Mouse (Mus musculus): ENCODE measurements around the gene Cdc16. TPM values are rescaled to one million over a fixed set of nuclear protein-coding genes. Genes with fewer than 3 reads are reported as not detected.

The Cdc16 gene
- total RNA-seq, 2 experiments from 2014 or later: 66.8 to 118 TPM

- ATAC-seq (replicated peaks; ENCODE audit: poor library complexity): no peak
Measured at GRCm38 (mm10) chr8:13797676-13798075, 40.2 kb downstream of the Cdc16 start.

DNA sequence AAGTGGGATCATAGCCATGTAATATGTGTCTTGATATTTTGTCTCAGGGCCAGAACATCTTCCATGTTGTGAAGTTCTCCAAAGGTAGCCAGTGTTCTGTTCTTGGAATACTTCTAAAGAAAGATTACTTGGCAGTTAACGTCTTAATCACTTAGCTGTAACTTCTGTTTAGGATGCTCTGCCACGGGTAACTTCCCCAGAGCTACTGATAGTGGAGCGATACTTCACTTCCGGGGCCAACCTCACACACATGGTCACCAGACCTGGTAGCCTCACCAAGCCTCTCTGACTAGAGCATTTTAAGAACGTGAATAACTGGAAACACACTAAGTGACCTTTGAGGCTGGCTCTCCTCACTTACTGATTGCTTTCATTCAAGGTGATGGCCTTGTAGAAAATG lies 42.1 kb downstream of the Cdc16 start:
- no peak for ATAC-seq (replicated peaks; ENCODE audit: poor library complexity)

- no peak for ATAC-seq (replicated peaks; ENCODE audit: poor library complexity)
Measured at GRCm38 (mm10) chr8:13828598-13829172, 71.2 kb downstream of the Cdc16 start.

Other genes with a start within 250 kb of the Cdc16 start
- 0.17 TPM in 1 of 2 replicates, not detected in the other for gene 1700029H14Rik, start 195.2 kb upstream of the Cdc16 start, total RNA-seq (2015)
- gene 1700029H14Rik, start 195.2 kb upstream of the Cdc16 start, total RNA-seq (2017): not detected in 2 replicates
- 24.1 and 36.8 TPM in 2 replicates for gene Rasa3, start 80.1 kb upstream of the Cdc16 start, total RNA-seq (2015)
- gene Rasa3, start 80.1 kb upstream of the Cdc16 start, total RNA-seq (2017): 49.3 and 51.3 TPM in 2 replicates
- gene Cfap97d2, start 51.8 kb upstream of the Cdc16 start, total RNA-seq (2015): not detected in 2 replicates
- not detected in 2 replicates for gene Cfap97d2, start 51.8 kb upstream of the Cdc16 start, total RNA-seq (2017)
- gene Upf3a, start 27.9 kb downstream of the Cdc16 start, total RNA-seq (2015): 17.4 and 24.1 TPM in 2 replicates
- gene Upf3a, start 27.9 kb downstream of the Cdc16 start, total RNA-seq (2017): 26.0 and 26.6 TPM in 2 replicates
- gene AF366264, start 80.7 kb downstream of the Cdc16 start, total RNA-seq (2015): not detected in 2 replicates
- not detected in 2 replicates for gene AF366264, start 80.7 kb downstream of the Cdc16 start, total RNA-seq (2017)
- gene Champ1, start 112.0 kb downstream of the Cdc16 start, total RNA-seq (2015): 22.8 and 28.8 TPM in 2 replicates
- 30.0 and 30.9 TPM in 2 replicates for gene Champ1, start 112.0 kb downstream of the Cdc16 start, total RNA-seq (2017)
- 10.3 and 19.9 TPM in 2 replicates for gene Coprs, start 132.6 kb downstream of the Cdc16 start, total RNA-seq (2015)
- gene Coprs, start 132.6 kb downstream of the Cdc16 start, total RNA-seq (2017): 7.4 and 10.0 TPM in 2 replicates

All from megakaryocyte progenitor cell, adult 5-6 weeks (primary cell).